Mouse (Mus musculus): ENCODE measurements at regions not wholly inside any gene's neighbourhood (a gene's known extent, or its start where the extent isn't known, plus 50 kb on each side); places are given as distances from the start of the nearest gene placed in this dataset.
A peak's percentile ranks its signal among the peaks of the same experiment; 100 is the strongest.

DNA sequence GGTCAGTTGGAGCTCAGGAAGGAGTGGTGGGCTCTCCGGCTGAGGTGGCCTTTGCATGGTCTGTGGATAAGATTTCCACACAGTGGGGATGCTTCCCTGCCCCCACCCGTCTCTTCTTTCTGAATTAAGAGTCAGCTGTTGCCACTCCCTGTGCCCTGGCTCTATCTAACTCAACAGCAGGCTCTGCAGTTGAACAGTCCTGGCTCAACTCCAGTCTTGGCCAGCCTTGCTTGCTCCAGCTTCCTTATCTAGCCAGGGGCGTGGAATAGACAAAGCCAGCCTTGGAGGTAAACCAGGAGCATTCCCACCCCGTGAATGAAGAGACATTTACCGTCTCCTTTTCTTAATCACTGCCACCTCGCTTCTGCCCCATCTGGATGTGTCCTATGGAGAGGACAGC is 89.7 kb downstream of the Mn1 start:
- ATAC-seq (replicated peaks; ENCODE audit: low FRiP score, low read depth) (no peak), DNase-seq (ENCODE audit: low spot score) (peak; percentile 45)
- Histone ChIP-seq H3K36me3 (ENCODE audit: insufficient read depth, low read length) (no peaks in the 10 kb centered on the region), H3K4me2 (ENCODE audit: low read length) (no peak overlapping the region), H3K9ac (ENCODE audit: low read depth, low read length) (no peak overlapping the region), H3K9me3 (replicated peaks; ENCODE audit: low read length) (no peaks in the 10 kb centered on the region), H3K27me3 (ENCODE audit: insufficient read depth, low read length) (peaks cover 16% of the 10 kb centered on the region; the same call in 1 of the 2 replicates), H3K27ac (peak overlapping the region; percentile 42), H3K4me3 (replicated peaks; ENCODE audit: low read depth, low read length) (no peak overlapping the region), H3K4me1 (replicated peaks; ENCODE audit: insufficient read depth, low read length) (peaks cover 23% of the 10 kb centered on the region; the same call in 1 of the 2 replicates)
- WGBS: 39% methylated on average over 6 of the region's 6 CpGs
- TF ChIP-seq CTCF (IDR thresholded peaks at IDR 0.05; ENCODE audit: low read depth): no peak

DNA sequence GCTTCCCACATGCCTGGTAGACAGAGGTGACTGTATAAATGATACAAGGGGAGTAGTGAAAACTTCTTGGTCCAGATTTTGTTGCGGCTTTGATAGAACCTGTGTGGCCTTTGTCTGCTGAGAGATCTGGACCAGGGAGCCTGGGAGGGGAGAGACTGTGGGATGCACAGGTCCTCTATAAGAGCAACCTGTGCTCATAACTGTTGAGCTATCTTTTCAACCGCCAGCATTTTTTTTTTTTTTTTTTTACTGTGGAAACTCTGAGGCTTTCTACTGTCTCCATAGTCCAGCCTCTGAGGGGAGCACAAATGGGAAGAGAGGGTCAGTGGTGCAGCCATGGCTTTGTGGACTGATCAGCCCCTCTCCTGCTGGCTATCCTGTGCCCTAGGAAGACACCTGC is 90.2 kb downstream of the Mn1 start:
- ATAC-seq (replicated peaks; ENCODE audit: low FRiP score, low read depth): no peak
- Histone ChIP-seq H3K27me3 (ENCODE audit: insufficient read depth, low read length) (peaks cover 16% of the 10 kb centered on the region; the same call in 1 of the 2 replicates), H3K9ac (ENCODE audit: low read depth, low read length) (no peak overlapping the region), H3K36me3 (ENCODE audit: insufficient read depth, low read length) (no peaks in the 10 kb centered on the region), H3K4me3 (replicated peaks; ENCODE audit: low read depth, low read length) (no peak overlapping the region), H3K4me2 (ENCODE audit: low read length) (no peak overlapping the region), H3K9me3 (replicated peaks; ENCODE audit: low read length) (no peaks in the 10 kb centered on the region), H3K27ac (no peak overlapping the region), H3K4me1 (replicated peaks; ENCODE audit: insufficient read depth, low read length) (peaks cover 23% of the 10 kb centered on the region; the same call in 1 of the 2 replicates)
- no peak for TF ChIP-seq CTCF (IDR thresholded peaks at IDR 0.05; ENCODE audit: low read depth)
- DNase-seq (ENCODE audit: low spot score): no peak
- WGBS: 88% methylated on average over 2 of the region's 2 CpGs

DNA sequence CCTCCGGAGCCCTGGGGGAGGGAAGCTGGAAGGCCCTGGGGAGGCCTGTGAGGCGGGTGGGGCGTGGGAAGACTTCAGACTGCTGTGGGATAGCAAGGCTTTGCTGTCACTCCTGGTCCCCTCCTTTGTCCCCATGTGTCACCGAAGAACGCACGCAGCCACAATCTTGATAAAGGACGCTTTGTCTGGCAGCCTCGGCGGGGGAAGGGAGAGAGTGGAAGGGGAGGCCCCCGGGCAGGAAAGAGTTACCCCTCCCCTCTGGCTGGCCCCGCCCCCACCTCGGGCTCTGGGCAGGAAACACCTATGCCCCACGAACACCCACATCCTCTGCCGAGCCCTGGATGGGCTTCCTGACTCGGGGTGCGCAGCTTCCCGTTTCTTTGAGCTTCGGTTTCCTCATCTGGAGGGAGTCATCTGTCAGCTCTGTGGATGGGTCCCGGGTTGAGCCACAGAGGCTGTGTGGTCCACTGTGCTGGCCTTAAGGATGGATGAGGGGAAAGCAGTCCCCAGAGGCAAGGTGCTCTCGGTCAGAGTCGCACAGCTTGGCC is 91.9 kb downstream of the Mn1 start:
- TF ChIP-seq CTCF (IDR thresholded peaks at IDR 0.05; ENCODE audit: low read depth): no peak
- Histone ChIP-seq H3K4me3 (replicated peaks; ENCODE audit: low read depth, low read length) (no peak overlapping the region; the same call in 1 of the 2 replicates), H3K9me3 (replicated peaks; ENCODE audit: low read length) (no peaks in the 10 kb centered on the region), H3K4me1 (replicated peaks; ENCODE audit: insufficient read depth, low read length) (peaks cover 23% of the 10 kb centered on the region; the same call in 1 of the 2 replicates), H3K4me2 (ENCODE audit: low read length) (peak overlapping the region; percentile 25), H3K27ac (peak overlapping the region; percentile 54), H3K36me3 (ENCODE audit: insufficient read depth, low read length) (no peaks in the 10 kb centered on the region), H3K9ac (ENCODE audit: low read depth, low read length) (no peak overlapping the region), H3K27me3 (ENCODE audit: insufficient read depth, low read length) (peaks cover 21% of the 10 kb centered on the region; the same call in 1 of the 2 replicates)
- 4% methylated on average over 21 of the region's 21 CpGs for WGBS
- ATAC-seq (replicated peaks; ENCODE audit: low FRiP score, low read depth) (0 out of 2 replicates have a peak, but pooled peaks have one; percentile 10), DNase-seq (ENCODE audit: low spot score) (peak; percentile 66)

DNA sequence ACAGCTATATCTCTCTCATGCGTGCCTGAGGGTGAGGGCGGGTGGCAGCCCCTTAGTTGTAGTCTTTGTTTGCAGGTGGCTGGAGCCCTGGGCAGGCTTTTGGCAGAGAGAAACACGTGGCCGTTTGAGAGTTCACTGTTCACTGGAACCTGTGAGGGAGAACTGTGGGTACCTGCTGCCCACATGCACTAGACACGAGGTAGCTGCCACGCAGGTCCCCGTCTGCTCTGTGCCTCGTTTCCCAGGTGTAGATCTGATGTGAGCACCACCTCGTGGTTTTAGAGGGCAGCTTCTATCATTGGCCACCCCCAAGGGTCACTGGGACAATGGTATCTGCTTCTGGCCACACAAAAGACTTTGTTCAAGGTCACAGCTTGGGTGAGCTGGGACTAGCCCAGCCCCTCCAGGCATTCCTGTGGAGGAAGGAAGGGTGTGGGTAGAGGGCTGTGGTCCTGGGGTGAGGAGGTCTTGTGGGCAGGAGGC is 92.5 kb downstream of the Mn1 start:
- TF ChIP-seq CTCF (IDR thresholded peaks at IDR 0.05; ENCODE audit: low read depth): peak; percentile 32; the same call in 1 of the 2 replicates
- H3K9ac ChIP-seq (ENCODE audit: low read depth, low read length): no peak overlapping the region
- H3K4me3 ChIP-seq (replicated peaks; ENCODE audit: low read depth, low read length): no peak overlapping the region
- H3K9me3 ChIP-seq (replicated peaks; ENCODE audit: low read length): no peaks in the 10 kb centered on the region
- no peaks in the 10 kb centered on the region for H3K36me3 ChIP-seq (ENCODE audit: insufficient read depth, low read length)
- peak; percentile 35 for DNase-seq (ENCODE audit: low spot score)
- peaks cover 21% of the 10 kb centered on the region; the same call in 1 of the 2 replicates for H3K27me3 ChIP-seq (ENCODE audit: insufficient read depth, low read length)
- peaks cover 23% of the 10 kb centered on the region; the same call in 1 of the 2 replicates for H3K4me1 ChIP-seq (replicated peaks; ENCODE audit: insufficient read depth, low read length)
- H3K27ac ChIP-seq: peak overlapping the region; percentile 42
- no peak for ATAC-seq (replicated peaks; ENCODE audit: low FRiP score, low read depth)
- peak overlapping the region; percentile 25; the same call in 1 of the 2 replicates for H3K4me2 ChIP-seq (ENCODE audit: low read length)
- WGBS: 12% methylated on average over 9 of the region's 9 CpGs

DNA sequence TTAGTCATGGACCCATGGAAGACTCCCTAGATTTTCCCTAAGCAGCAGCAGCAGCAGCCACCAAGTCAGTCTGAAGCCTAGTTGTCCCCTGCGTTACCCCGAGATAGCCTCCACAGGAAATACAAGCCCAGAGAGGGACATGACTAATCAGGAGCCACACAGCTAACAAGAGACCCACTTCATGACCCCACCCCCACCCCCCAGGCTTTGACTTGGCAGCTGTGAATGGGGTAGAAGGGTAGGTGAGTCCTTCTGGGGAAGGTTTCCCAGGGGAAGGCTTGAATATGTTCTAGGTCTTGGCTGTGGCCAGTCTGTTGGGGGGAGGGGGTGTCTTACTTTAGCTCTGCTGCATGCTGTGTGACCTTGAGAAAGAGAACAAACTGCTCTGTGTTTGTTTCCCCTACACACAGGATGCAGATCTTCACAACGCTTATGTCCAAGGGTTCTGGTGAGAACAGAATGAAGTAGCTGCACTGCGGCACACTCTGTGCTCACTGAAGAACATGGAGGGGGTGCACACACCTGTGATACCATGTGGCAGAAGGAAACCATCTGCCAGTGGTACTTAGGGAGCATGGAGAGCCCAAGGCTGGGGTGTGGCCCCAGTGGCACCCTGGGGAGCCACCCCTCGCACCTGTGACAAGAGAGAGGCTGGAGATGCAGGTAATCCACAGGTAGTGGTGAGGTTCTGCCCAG is 93.2 kb downstream of the Mn1 start:
- peak overlapping the region; percentile 42; the same call in 1 of the 2 replicates for H3K27ac ChIP-seq
- H3K4me1 ChIP-seq (replicated peaks; ENCODE audit: insufficient read depth, low read length): peaks cover 23% of the 10 kb centered on the region; the same call in 1 of the 2 replicates
- WGBS: 79% methylated on average over 5 of the region's 5 CpGs
- no peaks in the 10 kb centered on the region for H3K9me3 ChIP-seq (replicated peaks; ENCODE audit: low read length)
- TF ChIP-seq CTCF (IDR thresholded peaks at IDR 0.05; ENCODE audit: low read depth): no peak
- peaks cover 21% of the 10 kb centered on the region; the same call in 1 of the 2 replicates for H3K27me3 ChIP-seq (ENCODE audit: insufficient read depth, low read length)
- H3K4me2 ChIP-seq (ENCODE audit: low read length): no peak overlapping the region
- H3K9ac ChIP-seq (ENCODE audit: low read depth, low read length): no peak overlapping the region
- H3K36me3 ChIP-seq (ENCODE audit: insufficient read depth, low read length): no peaks in the 10 kb centered on the region
- ATAC-seq (replicated peaks; ENCODE audit: low FRiP score, low read depth) (no peak), DNase-seq (ENCODE audit: low spot score) (no peak)
- H3K4me3 ChIP-seq (replicated peaks; ENCODE audit: low read depth, low read length): no peak overlapping the region

DNA sequence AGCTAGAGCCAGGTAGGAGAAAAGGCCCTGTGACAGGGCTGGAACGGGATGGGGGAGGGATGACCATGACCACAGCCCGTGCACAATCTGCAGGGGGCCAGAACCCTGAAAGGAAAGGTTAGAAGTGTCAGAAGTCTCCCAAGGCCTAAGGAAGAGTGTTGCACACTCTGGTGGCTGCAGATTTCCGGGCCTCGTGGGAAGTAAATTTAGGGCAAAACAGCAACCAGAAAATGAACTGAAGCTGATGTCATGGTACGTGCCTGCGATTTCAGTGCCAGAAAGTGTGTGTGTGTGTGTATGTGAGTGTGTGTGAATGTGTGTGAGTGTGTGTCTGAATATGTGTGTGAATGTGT is 93.7 kb downstream of the Mn1 start:
- H3K36me3 ChIP-seq (ENCODE audit: insufficient read depth, low read length): no peaks in the 10 kb centered on the region
- H3K9ac ChIP-seq (ENCODE audit: low read depth, low read length): no peak overlapping the region
- no peaks in the 10 kb centered on the region for H3K9me3 ChIP-seq (replicated peaks; ENCODE audit: low read length)
- DNase-seq (ENCODE audit: low spot score): no peak
- H3K27ac ChIP-seq: no peak overlapping the region
- TF ChIP-seq CTCF (IDR thresholded peaks at IDR 0.05; ENCODE audit: low read depth): no peak
- no peak overlapping the region for H3K4me2 ChIP-seq (ENCODE audit: low read length)
- peaks cover 21% of the 10 kb centered on the region; the same call in 1 of the 2 replicates for H3K27me3 ChIP-seq (ENCODE audit: insufficient read depth, low read length)
- H3K4me1 ChIP-seq (replicated peaks; ENCODE audit: insufficient read depth, low read length): peaks cover 23% of the 10 kb centered on the region; the same call in 1 of the 2 replicates
- no peak for ATAC-seq (replicated peaks; ENCODE audit: low FRiP score, low read depth)
- no peak overlapping the region for H3K4me3 ChIP-seq (replicated peaks; ENCODE audit: low read depth, low read length)
- 65% methylated on average over 6 of the region's 6 CpGs for WGBS
